In genomic region chr16:20591076-20591705, GRCm38 (mm10) we compare ENCODE assay signal across 10 mouse cellular contexts. TPM values are rescaled to one million over a fixed set of nuclear protein-coding genes. Genes with fewer than 3 reads are reported as not detected.
DNase-seq lines count a peak whose midpoint lies in the region; ATAC-seq and TF ChIP-seq lines count a peak whose summit lies in the region.
"Had no signal": no experiment of that assay in that cellular context is flagged by ENCODE, and none has a peak within 500 bp of the region (broad histone marks: within the 10 kb centered on the region; RNA-seq: fewer than 3 reads in every experiment).

No protein-coding gene starts in this region.

- intact Hi-C loops in heart, postnatal 25 days (cut with DNase I): no loop called here

- H3K27me3 ChIP-seq in heart, embryonic 11.5 days (ENCODE audit: control insufficient read depth, insufficient read depth, low read length): peaks cover 63% of the 10 kb centered on the region
- peaks cover 40% of the 10 kb centered on the region for H3K27me3 ChIP-seq in G1E (ENCODE audit: insufficient read depth, low read length)
- H3K27me3 ChIP-seq in forebrain, postnatal 0 days (ENCODE audit: insufficient read depth, low read length): peaks cover 27% of the 10 kb centered on the region
- H3K27me3 ChIP-seq in liver, postnatal 0 days (ENCODE audit: insufficient read depth, low read length): peaks cover 55% of the 10 kb centered on the region

- H3K36me3 ChIP-seq in heart, embryonic 11.5 days (ENCODE audit: control insufficient read depth, insufficient read depth, low read length): no peaks in the 10 kb centered on the region
- H3K36me3 ChIP-seq in G1E (replicated peaks): no peaks in the 10 kb centered on the region
- H3K36me3 ChIP-seq in forebrain, postnatal 0 days (ENCODE audit: insufficient read depth): no peaks in the 10 kb centered on the region
- no peaks in the 10 kb centered on the region for H3K36me3 ChIP-seq in liver, postnatal 0 days (replicated peaks; ENCODE audit: insufficient read depth, low read length)

- H3K4me3 ChIP-seq in heart, embryonic 11.5 days (ENCODE audit: low read depth, low read length): peak overlapping the region; percentile 55
- H3K4me3 ChIP-seq in G1E (ENCODE audit: low read depth, low read length): peak overlapping the region; percentile 57; the same call in 1 of the 2 replicates
- H3K4me3 ChIP-seq in forebrain, postnatal 0 days (ENCODE audit: low read depth, low read length): peak overlapping the region; percentile 60
- 0 out of 2 replicates have a peak overlapping the region, but pooled peaks have one; percentile 4 for H3K4me3 ChIP-seq in liver, postnatal 0 days (ENCODE audit: low read depth, low read length)

- H3K9me3 ChIP-seq in heart, embryonic 11.5 days (replicated peaks; ENCODE audit: control insufficient read depth, low read length): no peaks in the 10 kb centered on the region
- peaks cover 8% of the 10 kb centered on the region for H3K9me3 ChIP-seq in G1E (replicated peaks)
- H3K9me3 ChIP-seq in forebrain, postnatal 0 days (ENCODE audit: low read length): no peaks in the 10 kb centered on the region
- H3K9me3 ChIP-seq in liver, postnatal 0 days (ENCODE audit: low read length): no peaks in the 10 kb centered on the region

- TF ChIP-seq CTCF in G1E (IDR thresholded peaks at IDR 0.05; ENCODE audit: low read depth, low read length): no peak
- TF ChIP-seq CTCF in forebrain, postnatal 0 days (IDR thresholded peaks at IDR 0.05; ENCODE audit: low read depth): no peak
- TF ChIP-seq CTCF in liver, postnatal 0 days (IDR thresholded peaks at IDR 0.05; ENCODE audit: low read depth): no peak

- no peak for DNase-seq in heart, postnatal 25 days (ENCODE audit: low spot score)
- DNase-seq in G1E (ENCODE audit: low spot score): no peak
- no peak for DNase-seq in forebrain, postnatal 0 days
- peak; percentile 17 for DNase-seq in liver, postnatal 0 days
- no peak for DNase-seq in layer of hippocampus, postnatal 25 days (ENCODE audit: extremely low spot score in 1 of 2, low spot score in 1 of 2)
- DNase-seq in spleen, postnatal 36 days (ENCODE audit: low spot score in 2 of 2): no peak
- no peak for DNase-seq in yolk sac, embryonic 10.5 days (ENCODE audit: low spot score)
- DNase-seq: cerebellum, adult 8-10 months had no signal

- peaks cover 12% of the 10 kb centered on the region; the same call in 1 of the 2 replicates for H3K4me1 ChIP-seq in heart, embryonic 11.5 days (ENCODE audit: control insufficient read depth, insufficient read depth, low read length)
- peaks cover 66% of the 10 kb centered on the region for H3K4me1 ChIP-seq in G1E (ENCODE audit: insufficient read depth, low read depth, low read length)
- 0 out of 2 replicates have a peak, but pooled peaks cover 6% of the 10 kb centered on the region for H3K4me1 ChIP-seq in forebrain, postnatal 0 days (ENCODE audit: insufficient read depth)
- H3K4me1 ChIP-seq in liver, postnatal 0 days (ENCODE audit: insufficient read depth): peaks cover 13% of the 10 kb centered on the region

- H3K4me2 ChIP-seq in heart, embryonic 11.5 days: peak overlapping the region; percentile 40
- peak overlapping the region; percentile 94 for H3K4me2 ChIP-seq in forebrain, postnatal 0 days (ENCODE audit: low read depth)
- 0 out of 2 replicates have a peak overlapping the region, but pooled peaks have one; percentile 16 for H3K4me2 ChIP-seq in liver, postnatal 0 days (ENCODE audit: low read depth, low read length)

- 3% methylated on average over 48 of the region's 48 CpGs for WGBS in heart, embryonic 11.5 days (ENCODE audit: insufficient replicate concordance)
- 7% methylated on average over 48 of the region's 48 CpGs for WGBS in forebrain, postnatal 0 days
- 8% methylated on average over 48 of the region's 48 CpGs for WGBS in liver, postnatal 0 days (ENCODE audit: insufficient replicate concordance)

- TF ChIP-seq EP300 in liver, postnatal 0 days (IDR thresholded peaks at IDR 0.05; ENCODE audit: low read depth): no peak

- no peak overlapping the region for H3K27ac ChIP-seq in heart, embryonic 11.5 days (ENCODE audit: low read depth, low read length)
- H3K27ac ChIP-seq in forebrain, postnatal 0 days (ENCODE audit: low read depth, low read length): no peak overlapping the region
- no peak overlapping the region for H3K27ac ChIP-seq in liver, postnatal 0 days (ENCODE audit: low read depth)

- ATAC-seq in heart, embryonic 11.5 days (replicated peaks; ENCODE audit: insufficient number of reproducible peaks, low FRiP score, low TSS enrichment): no peak
- no peak for ATAC-seq in G1E (ENCODE audit: extremely low read depth, insufficient number of reproducible peaks, low FRiP score, poor library complexity, severe bottlenecking)
- ATAC-seq in forebrain, postnatal 0 days: no peak
- no peak for ATAC-seq in liver, postnatal 0 days

- H3K9ac ChIP-seq in heart, embryonic 11.5 days (ENCODE audit: low read depth, low read length): no peak overlapping the region
- H3K9ac ChIP-seq in forebrain, postnatal 0 days: no peak overlapping the region
- H3K9ac ChIP-seq in liver, postnatal 0 days (replicated peaks): no peak overlapping the region

RNA-seq across cellular contexts. Expression of gene Vwa5b2, which starts 1.9 kb away (rescaled TPM):
- 0.08 and 0.20 TPM in 2 replicates for polyA plus RNA-seq in heart, embryonic 11.5 days (2014; fragmentation: Nextera tagmentation; extraction: Ambion mirVana)
- under 1 TPM; 0.20 to 0.23 TPM for total RNA-seq in heart, postnatal 25 days (2021)
- total RNA-seq in G1E (2014; fragmentation: Nextera tagmentation) (not detected in 2 replicates), G1E (2017) (0.29 TPM in 1 of 2 replicates, not detected in the other)
- polyA plus RNA-seq in G1E (2012): 0.02 and 0.07 TPM in 2 replicates
- 20.3 and 20.9 TPM in 2 replicates for total RNA-seq in forebrain, postnatal 0 days (2014; rRNA removed)
- 5.9 and 8.7 TPM in 2 replicates for polyA plus RNA-seq in forebrain, postnatal 0 days (2015; fragmentation: Nextera tagmentation; extraction: Ambion mirVana)
- not detected in 2 replicates for polyA plus RNA-seq in liver, postnatal 0 days (2015; fragmentation: Nextera tagmentation; extraction: Ambion mirVana)
- 10 to 100 TPM; 22.8 to 24.2 TPM for total RNA-seq in layer of hippocampus, postnatal 25 days (2021)

RNA-seq across cellular contexts. Expression of gene Eef1akmt4, which starts 20.2 kb away (rescaled TPM):
- polyA plus RNA-seq in heart, embryonic 11.5 days (2014; fragmentation: Nextera tagmentation; extraction: Ambion mirVana): 26.6 and 28.0 TPM in 2 replicates
- total RNA-seq in heart, postnatal 25 days (2021): 1 to 10 TPM; 5.6 to 6.4 TPM
- total RNA-seq in G1E (2014; fragmentation: Nextera tagmentation) (16.4 and 22.1 TPM in 2 replicates), G1E (2017) (9.8 and 11.5 TPM in 2 replicates)
- 6.0 and 8.7 TPM in 2 replicates for polyA plus RNA-seq in G1E (2012)
- total RNA-seq in forebrain, postnatal 0 days (2014; rRNA removed): 3.7 and 6.5 TPM in 2 replicates
- polyA plus RNA-seq in forebrain, postnatal 0 days (2015; fragmentation: Nextera tagmentation; extraction: Ambion mirVana): 6.0 and 6.2 TPM in 2 replicates
- 20.4 and 23.3 TPM in 2 replicates for polyA plus RNA-seq in liver, postnatal 0 days (2015; fragmentation: Nextera tagmentation; extraction: Ambion mirVana)
- total RNA-seq in layer of hippocampus, postnatal 25 days (2021): 1 to 10 TPM; 2.7 to 3.1 TPM

RNA-seq across cellular contexts. Expression of gene Gm49333, which starts 20.2 kb away (rescaled TPM):
- polyA plus RNA-seq in heart, embryonic 11.5 days (2014; fragmentation: Nextera tagmentation; extraction: Ambion mirVana): 0.10 TPM in 1 of 2 replicates, not detected in the other
- under 1 TPM in 1 of 2 experiments, not detected in 1; 0.16 TPM for total RNA-seq in heart, postnatal 25 days (2021)
- total RNA-seq in G1E (2014; fragmentation: Nextera tagmentation) (not detected in 2 replicates), G1E (2017) (not detected in 2 replicates)
- polyA plus RNA-seq in G1E (2012): not detected in 2 replicates
- not detected in 2 replicates for total RNA-seq in forebrain, postnatal 0 days (2014; rRNA removed)
- polyA plus RNA-seq in forebrain, postnatal 0 days (2015; fragmentation: Nextera tagmentation; extraction: Ambion mirVana): not detected in 2 replicates
- polyA plus RNA-seq in liver, postnatal 0 days (2015; fragmentation: Nextera tagmentation; extraction: Ambion mirVana): not detected in 2 replicates
- not detected for total RNA-seq in layer of hippocampus, postnatal 25 days (2021)
- total RNA-seq: left cerebral cortex, postnatal 10 days had no signal

RNA-seq across cellular contexts. Expression of gene Alg3, which starts 20.3 kb away (rescaled TPM):
- polyA plus RNA-seq in heart, embryonic 11.5 days (2014; fragmentation: Nextera tagmentation; extraction: Ambion mirVana): 39.5 and 41.3 TPM in 2 replicates
- 10 to 100 TPM; 11.5 to 12.1 TPM for total RNA-seq in heart, postnatal 25 days (2021)
- total RNA-seq in G1E (2014; fragmentation: Nextera tagmentation) (36.3 and 45.6 TPM in 2 replicates), G1E (2017) (9.9 and 12.0 TPM in 2 replicates)
- 5.5 and 12.8 TPM in 2 replicates for polyA plus RNA-seq in G1E (2012)
- total RNA-seq in forebrain, postnatal 0 days (2014; rRNA removed): 11.1 and 19.0 TPM in 2 replicates
- polyA plus RNA-seq in forebrain, postnatal 0 days (2015; fragmentation: Nextera tagmentation; extraction: Ambion mirVana): 29.2 and 30.3 TPM in 2 replicates
- 18.6 and 19.0 TPM in 2 replicates for polyA plus RNA-seq in liver, postnatal 0 days (2015; fragmentation: Nextera tagmentation; extraction: Ambion mirVana)
- 10 to 100 TPM; 14.2 to 15.7 TPM for total RNA-seq in layer of hippocampus, postnatal 25 days (2021)

RNA-seq across cellular contexts. Expression of gene Camk2n2, which starts 29.9 kb away (rescaled TPM):
- polyA plus RNA-seq in heart, embryonic 11.5 days (2014; fragmentation: Nextera tagmentation; extraction: Ambion mirVana): 0.84 and 0.96 TPM in 2 replicates
- under 1 TPM; 0.65 to 0.73 TPM for total RNA-seq in heart, postnatal 25 days (2021)
- total RNA-seq in G1E (2014; fragmentation: Nextera tagmentation): not detected in 2 replicates
- total RNA-seq in G1E (2017): 0.22 and 0.58 TPM in 2 replicates
- polyA plus RNA-seq in G1E (2012): 1.1 and 1.2 TPM in 2 replicates
- total RNA-seq in forebrain, postnatal 0 days (2014; rRNA removed): 44.1 and 51.0 TPM in 2 replicates
- polyA plus RNA-seq in forebrain, postnatal 0 days (2015; fragmentation: Nextera tagmentation; extraction: Ambion mirVana): 45.3 and 57.0 TPM in 2 replicates
- 0.11 and 0.13 TPM in 2 replicates for polyA plus RNA-seq in liver, postnatal 0 days (2015; fragmentation: Nextera tagmentation; extraction: Ambion mirVana)
- 10 to 100 TPM; 85.0 to 97.0 TPM for total RNA-seq in layer of hippocampus, postnatal 25 days (2021)

Comparison
In these comparisons a context has a peak if more than half of its experiments do, and no peak if none do; other contexts are left out.
1. H3K4me2 ChIP-seq: peak in every context shown above with its lines; median percentile 94 in forebrain, postnatal 0 days; 40 in heart, embryonic 11.5 days; 16 in liver, postnatal 0 days.
2. H3K4me3 ChIP-seq: peak in every context shown above with its lines; median percentile 60 in forebrain, postnatal 0 days; 57 in G1E; 55 in heart, embryonic 11.5 days; 4 in liver, postnatal 0 days.
3. RNA of gene Vwa5b2, which starts 1.9 kb away (total RNA-seq): 22.8 to 24.2 TPM in layer of hippocampus, postnatal 25 days and 20.3 to 20.9 TPM in forebrain, postnatal 0 days; 0.20 to 0.23 TPM in heart, postnatal 25 days and 0.29 TPM in G1E; every median in the first group is over 10 times any median in the second.